Mouse (Mus musculus) lung, postnatal 0 days (tissue): ENCODE data around the gene Trpv3. TPM values are rescaled to one million over a fixed set of nuclear protein-coding genes. Genes with fewer than 3 reads are reported as not detected.

Experiments used
- ATAC-seq: fragments of 200-750 bp; cut with Nextera tagmentation; 2 replicates; pipeline ENCODE4 v1.8.0; 2017; ENCODE audit warnings: moderate library complexity
- DNase-seq: peaks from one replicate; pipeline ENCODE4 v3.0.0-alpha.2; 2016; ENCODE audit warnings: low spot score
- H3K27ac ChIP-seq: fragments of 300-500 bp; sonication (generic); 2 replicates; pipeline ENCODE4 v1.5.1; 2014; ENCODE audit warnings: antibody characterized with exemption, mild to moderate bottlenecking, low read length, mixed read lengths
- H3K27me3 ChIP-seq: fragments of 300-500 bp; sonication (generic); replicated peaks from 2 replicates; pipeline ENCODE4 v1.6.1; 2014; ENCODE audit warnings: low read length, mixed read lengths; ENCODE audit not compliant: insufficient read depth
- H3K36me3 ChIP-seq: fragments of 300-500 bp; sonication (generic); 2 replicates; pipeline ENCODE4 v1.6.1; 2014; ENCODE audit warnings: low read length, mixed read lengths; ENCODE audit not compliant: insufficient read depth
- H3K4me1 ChIP-seq: fragments of 300-500 bp; sonication (generic); 2 replicates; pipeline ENCODE4 v1.6.1; 2014; ENCODE audit warnings: antibody characterized with exemption, low read depth, low read length, mixed read lengths; ENCODE audit not compliant: insufficient read depth
- H3K4me2 ChIP-seq: fragments of 300-500 bp; sonication (generic); replicated peaks from 2 replicates; pipeline ENCODE4 v1.6.1; 2014; ENCODE audit warnings: low read depth, mild to moderate bottlenecking, low read length, moderate library complexity, mixed read lengths
- H3K4me3 ChIP-seq: fragments of 300-500 bp; sonication (generic); 2 replicates; pipeline ENCODE4 v1.5.1; 2014; ENCODE audit warnings: low read depth, low read length
- H3K9ac ChIP-seq: fragments of 300-500 bp; sonication (generic); replicated peaks from 2 replicates; pipeline ENCODE4 v1.6.1; 2014; ENCODE audit warnings: low read depth, mild to moderate bottlenecking
- H3K9me3 ChIP-seq: fragments of 300-500 bp; sonication (generic); 2 replicates; pipeline ENCODE4 v1.6.1; 2016; ENCODE audit warnings: low read length, mixed read lengths
- CTCF ChIP-seq: IDR thresholded peaks from 2 replicates; pipeline ENCODE4 v1.5.1; 2016; ENCODE audit warnings: antibody characterized with exemption, mild to moderate bottlenecking
- EP300 ChIP-seq: IDR thresholded peaks from 2 replicates; pipeline ENCODE4 v1.6.1; 2016; ENCODE audit warnings: antibody characterized with exemption, mild to moderate bottlenecking, control low read depth
- WGBS: fragments of 180-500 bp; shearing (Covaris S2); extraction: QIAGEN DNeasy Blood & Tissue Kit; methylation state at CpG from one replicate; pipeline ENCODE4 v1.1.7; 2014; 5-methylcytosine and 5-hydroxymethylcytosine counted together
- polyA plus RNA-seq: library from polyadenylated mRNA; unstranded; fragments of >200 nt; fragmentation: Nextera tagmentation; extraction: Ambion mirVana; gene quantifications from 2 replicates; pipeline ENCODE4 v1.2.1, GENCODE M21; 2015

Gene Trpv3
- polyA plus RNA-seq, 1 experiment from 2014 or later, result 0.11 TPM

GRCm38 (mm10) chr11:73242777-73243176 lies 24.4 kb upstream of the Trpv3 start:
- ATAC-seq (no peak), DNase-seq (no peak)
- Histone ChIP-seq H3K27me3 (no peaks in the 10 kb centered on the region), H3K4me3 (no peak overlapping the region), H3K9ac (no peak overlapping the region), H3K4me1 (no peaks in the 10 kb centered on the region), H3K9me3 (no peaks in the 10 kb centered on the region), H3K36me3 (no peaks in the 10 kb centered on the region), H3K4me2 (no peak overlapping the region), H3K27ac (no peak overlapping the region)
- WGBS, result 79% methylated on average over 4 of the region's 4 CpGs
- TF ChIP-seq CTCF (no peak), EP300 (no peak)

- Histone ChIP-seq H3K27me3 (no peaks in the 10 kb centered on the region), H3K9ac (no peak overlapping the region), H3K27ac (no peak overlapping the region), H3K36me3 (no peaks in the 10 kb centered on the region), H3K4me1 (no peaks in the 10 kb centered on the region), H3K4me2 (no peak overlapping the region), H3K9me3 (no peaks in the 10 kb centered on the region), H3K4me3 (no peak overlapping the region)
- no peak for ATAC-seq
- DNase-seq, result no peak
- TF ChIP-seq CTCF (no peak), EP300 (no peak)
- 59% methylated on average over 4 of the region's 4 CpGs for WGBS
These were observed 9.7 kb upstream of the Trpv3 start for GRCm38 (mm10) chr11:73257362-73257945.

- Histone ChIP-seq H3K4me3 (no peak overlapping the region), H3K27ac (no peak overlapping the region), H3K36me3 (no peaks in the 10 kb centered on the region), H3K4me2 (no peak overlapping the region), H3K9ac (no peak overlapping the region), H3K27me3 (no peaks in the 10 kb centered on the region), H3K9me3 (no peaks in the 10 kb centered on the region), H3K4me1 (no peaks in the 10 kb centered on the region)
- DNase-seq (no peak), ATAC-seq (no peak)
- TF ChIP-seq EP300 (no peak), CTCF (no peak)
These were observed 8.5 kb upstream of the Trpv3 start for GRCm38 (mm10) chr11:73258664-73259063.

- no peak overlapping the region for H3K4me3 ChIP-seq
- H3K4me2 ChIP-seq, result no peak overlapping the region
- H3K36me3 ChIP-seq, result no peaks in the 10 kb centered on the region
- ATAC-seq, result no peak
- WGBS, result 71% methylated on average over 3 of the region's 3 CpGs
- H3K27ac ChIP-seq, result no peak overlapping the region
- no peaks in the 10 kb centered on the region for H3K4me1 ChIP-seq
- H3K9ac ChIP-seq, result no peak overlapping the region
- H3K9me3 ChIP-seq, result no peaks in the 10 kb centered on the region
- DNase-seq, result no peak
- no peak for TF ChIP-seq EP300
- no peak for TF ChIP-seq CTCF
- no peaks in the 10 kb centered on the region for H3K27me3 ChIP-seq
These were observed 6.7 kb upstream of the Trpv3 start for GRCm38 (mm10) chr11:73260457-73260856.

- H3K9ac ChIP-seq, result no peak overlapping the region
- no peak for DNase-seq
- TF ChIP-seq EP300 (no peak), CTCF (no peak)
- no peak overlapping the region for H3K27ac ChIP-seq
- ATAC-seq, result no peak
- H3K4me1 ChIP-seq, result no peaks in the 10 kb centered on the region
- H3K4me3 ChIP-seq, result no peak overlapping the region
- no peaks in the 10 kb centered on the region for H3K27me3 ChIP-seq
- 76% methylated on average over 1 of the region's 1 CpGs for WGBS
- H3K36me3 ChIP-seq, result no peaks in the 10 kb centered on the region
- no peaks in the 10 kb centered on the region for H3K9me3 ChIP-seq
- no peak overlapping the region for H3K4me2 ChIP-seq
These were observed 5.8 kb upstream of the Trpv3 start for GRCm38 (mm10) chr11:73261385-73261784.

- H3K9ac ChIP-seq, result no peak overlapping the region
- H3K36me3 ChIP-seq, result no peaks in the 10 kb centered on the region
- 24% methylated on average over 2 of the region's 2 CpGs for WGBS
- no peaks in the 10 kb centered on the region for H3K27me3 ChIP-seq
- DNase-seq (no peak), ATAC-seq (no peak)
- no peak overlapping the region for H3K27ac ChIP-seq
- H3K4me1 ChIP-seq, result no peaks in the 10 kb centered on the region
- TF ChIP-seq CTCF, result no peak
- no peak for TF ChIP-seq EP300
- H3K4me3 ChIP-seq, result no peak overlapping the region
- H3K4me2 ChIP-seq, result no peak overlapping the region
- no peaks in the 10 kb centered on the region for H3K9me3 ChIP-seq
These were observed 7.6 kb downstream of the Trpv3 start for GRCm38 (mm10) chr11:73274821-73275220.

GRCm38 (mm10) chr11:73280710-73281109 lies 13.5 kb downstream of the Trpv3 start:
- ATAC-seq, result no peak
- WGBS, result 25% methylated on average over 5 of the region's 5 CpGs
- H3K9me3 ChIP-seq, result no peaks in the 10 kb centered on the region
- peak; percentile 13 for DNase-seq
- no peak overlapping the region for H3K9ac ChIP-seq
- no peak overlapping the region for H3K4me2 ChIP-seq
- no peaks in the 10 kb centered on the region for H3K36me3 ChIP-seq
- no peak overlapping the region for H3K27ac ChIP-seq
- H3K27me3 ChIP-seq, result no peaks in the 10 kb centered on the region
- TF ChIP-seq CTCF (no peak), EP300 (no peak)
- H3K4me1 ChIP-seq, result no peaks in the 10 kb centered on the region
- no peak overlapping the region for H3K4me3 ChIP-seq
